Mouse (Mus musculus) thymus, postnatal 10 days (tissue): ENCODE results near the gene Rgs5.

Experiments
- DNase-seq, 2 experiments: peaks; one replicate each; pipeline ENCODE4 v3.0.0; 2021; ENCODE audit warnings: low spot score in 2 of 2

The Rgs5 gene

GRCm38 (mm10) chr1:169726319-169726718 lies 71.0 kb downstream of the Rgs5 start:
- no peak for DNase-seq

GRCm38 (mm10) chr1:169730599-169731100 lies 75.3 kb downstream of the Rgs5 start:
- DNase-seq: no peak

GRCm38 (mm10) chr1:169736139-169736538 lies 80.8 kb downstream of the Rgs5 start:
- DNase-seq: no peak

GRCm38 (mm10) chr1:169737231-169737630 lies 81.9 kb downstream of the Rgs5 start:
- no peak for DNase-seq

- DNase-seq: no peak
Measured at GRCm38 (mm10) chr1:169741147-169741546, 85.8 kb downstream of the Rgs5 start.
